Mouse (Mus musculus) spleen, postnatal 14 days (tissue): ENCODE measurements around the gene Vars.

Experiments used
- DNase-seq, 2 experiments: peaks; one replicate each; pipeline ENCODE4 v3.0.0; 2021 to 2022; ENCODE audit warnings: low spot score in 2 of 2

Gene Vars

DNA sequence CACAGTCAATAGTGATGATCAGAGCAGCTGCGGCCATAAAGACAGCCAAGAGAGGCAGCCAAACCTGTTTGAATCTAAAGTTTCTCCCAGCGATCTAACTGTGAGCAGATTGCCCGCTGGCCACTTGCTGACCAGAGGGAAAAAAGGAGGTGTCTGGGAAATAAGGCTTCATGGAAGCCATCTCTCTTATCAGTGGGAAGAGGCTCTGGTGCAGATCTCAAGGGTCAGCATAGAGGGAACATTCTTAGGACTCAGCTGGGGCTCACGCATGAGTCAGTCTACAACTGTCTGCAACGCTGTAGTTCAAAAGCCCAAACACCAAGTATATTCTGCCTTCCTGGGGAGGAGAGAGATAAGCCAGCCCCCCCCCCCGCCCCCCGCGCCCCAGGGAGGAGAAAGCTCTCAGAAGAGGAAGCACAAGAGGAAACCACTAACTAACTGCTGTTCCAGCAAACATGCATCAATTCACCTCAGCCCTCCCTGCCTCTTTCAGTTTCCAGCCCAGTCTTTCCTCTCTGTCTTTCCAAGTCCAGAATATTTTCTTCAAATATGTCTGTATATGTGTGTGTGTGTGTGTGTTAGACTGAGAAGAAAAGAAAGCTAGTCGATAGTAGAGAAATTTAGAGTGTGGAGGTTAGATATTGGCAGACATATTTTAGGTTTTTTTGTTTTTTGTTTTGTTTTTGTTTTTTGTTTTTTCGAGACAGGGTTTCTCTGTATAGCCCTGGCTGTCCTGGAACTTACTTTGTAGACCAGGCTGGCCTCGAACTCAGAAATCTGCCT lies 47.6 kb downstream of the Vars start:
- DNase-seq: no peak

DNA sequence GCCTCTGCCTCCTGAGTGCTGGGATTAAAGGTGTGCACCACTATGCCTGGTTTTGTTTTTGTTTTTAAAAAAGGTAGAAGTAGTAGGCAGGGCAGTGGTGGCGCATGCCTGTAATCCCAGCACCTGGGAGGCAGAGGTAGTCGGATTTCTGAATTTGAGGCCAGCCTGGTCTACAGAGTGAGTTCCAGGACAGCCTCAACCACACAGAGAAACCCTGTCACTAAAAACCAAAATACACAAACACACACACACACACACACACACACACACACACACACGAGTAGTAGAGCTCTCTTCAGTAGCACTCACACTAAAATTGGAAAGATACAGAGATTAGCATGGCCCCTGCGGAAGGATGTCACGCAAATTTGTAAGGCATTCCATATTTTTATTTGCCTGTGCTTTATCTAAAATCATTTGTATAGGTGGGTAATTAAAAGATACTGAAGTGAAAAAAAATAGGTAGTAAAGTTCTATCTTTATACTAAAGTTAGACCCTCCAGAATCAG lies 48.2 kb downstream of the Vars start:
- DNase-seq: no peak

DNA sequence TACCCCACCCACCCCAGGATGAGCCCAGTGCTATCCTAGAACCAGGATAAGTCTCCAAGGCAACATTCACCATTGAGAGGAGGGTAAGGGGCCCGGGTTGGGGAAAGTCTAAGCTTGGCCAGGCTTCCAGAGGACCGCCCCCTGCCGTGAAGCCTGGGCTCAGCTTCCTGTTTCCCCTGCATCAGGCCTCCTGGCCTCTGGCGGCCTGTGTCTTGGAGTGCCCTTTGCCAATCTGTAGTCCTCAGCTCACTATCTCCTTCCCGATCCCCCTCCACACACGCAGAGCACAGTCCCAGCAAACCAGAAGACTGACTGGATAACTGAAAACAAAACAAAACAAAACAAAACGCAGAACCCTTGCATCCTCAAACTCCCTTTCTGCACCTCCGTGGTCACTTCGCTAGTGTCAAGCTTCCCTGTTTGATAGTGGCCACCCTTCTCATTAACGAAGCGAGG lies 48.8 kb downstream of the Vars start, which contains the start of gene Clic1:
TSS of gene Clic1 (plus strand) at position 406 of the 456 bp plus-strand sequence.
- DNase-seq: peak in 1 of 2 experiments; percentile 38

DNA sequence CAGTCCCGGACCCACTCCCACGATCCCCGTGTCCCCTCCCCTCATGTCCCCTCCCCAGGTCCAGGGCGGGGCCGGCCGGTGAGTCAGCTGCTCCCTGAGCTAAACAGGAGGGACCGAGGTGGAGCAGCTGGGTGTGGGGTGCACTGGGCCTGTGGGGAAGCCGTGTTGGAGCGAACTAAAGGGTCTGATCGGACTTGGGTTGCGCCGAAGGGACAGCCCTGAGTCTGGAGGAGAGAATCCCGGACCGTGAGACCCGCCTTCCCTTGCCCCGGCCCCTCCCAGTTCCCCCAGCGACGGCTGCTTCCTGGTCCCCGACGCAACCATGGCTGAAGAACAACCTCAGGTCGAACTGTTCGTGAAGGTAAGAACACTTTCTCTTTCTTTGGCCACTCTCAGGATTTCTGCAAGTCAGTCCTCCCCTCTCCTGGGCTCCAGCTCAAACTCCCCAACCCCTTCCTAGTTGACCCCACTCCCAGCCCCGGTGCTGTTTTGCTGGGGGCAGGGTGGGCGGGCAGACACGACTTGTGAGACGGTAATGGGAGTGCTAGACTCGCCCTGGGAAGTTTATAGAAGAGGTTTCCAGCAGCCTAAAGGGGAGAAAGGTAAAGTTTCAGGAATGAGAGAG lies 49.5 kb downstream of the Vars start:
- DNase-seq: peak; percentile 65 to 66

DNA sequence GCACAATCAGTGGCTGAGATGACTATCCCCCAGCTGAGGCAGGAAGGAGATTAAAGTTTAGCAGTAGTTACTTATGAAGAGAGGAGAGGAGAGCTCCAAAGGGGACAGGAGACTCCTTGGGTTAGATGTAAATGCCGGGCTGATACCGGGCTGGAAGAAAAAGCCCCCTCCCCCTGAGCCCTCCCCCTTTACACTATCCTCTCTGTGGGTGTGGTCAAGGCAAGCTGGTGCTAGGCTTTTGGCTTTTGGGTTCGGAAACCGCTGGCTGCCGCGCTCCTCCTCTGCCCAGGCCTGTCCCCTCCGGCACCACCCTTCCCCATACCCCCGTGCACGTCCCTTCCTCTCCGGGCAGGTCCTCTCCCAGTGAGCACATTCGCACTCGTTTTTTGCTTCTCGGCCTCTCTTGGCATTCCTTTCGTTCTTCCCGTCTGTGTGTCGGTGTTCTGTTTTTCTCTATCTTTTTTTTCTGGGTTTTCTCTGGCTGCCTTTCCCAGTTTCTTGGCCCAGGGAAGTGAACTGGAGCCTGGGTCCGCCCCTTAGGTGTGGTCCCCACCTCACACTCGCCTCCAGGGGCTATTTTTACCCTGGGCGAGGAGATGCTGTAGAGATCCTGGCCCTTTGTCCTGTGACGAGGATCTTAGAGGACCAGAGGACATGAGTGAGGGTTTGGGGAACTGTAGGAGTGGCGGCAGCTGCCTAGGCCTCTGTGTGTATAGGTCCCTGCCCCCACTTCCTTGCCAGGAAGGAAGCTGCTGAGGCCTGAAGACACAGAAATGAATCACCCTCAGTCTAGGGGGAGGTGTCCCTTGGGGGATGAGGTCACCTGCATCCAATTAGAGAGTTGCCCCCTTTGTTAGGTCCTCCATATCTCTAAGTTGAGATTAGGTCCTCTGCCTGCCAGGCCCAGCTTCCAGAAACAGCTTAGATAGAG lies 50.6 kb downstream of the Vars start:
- peak; percentile 51 to 65 for DNase-seq

DNA sequence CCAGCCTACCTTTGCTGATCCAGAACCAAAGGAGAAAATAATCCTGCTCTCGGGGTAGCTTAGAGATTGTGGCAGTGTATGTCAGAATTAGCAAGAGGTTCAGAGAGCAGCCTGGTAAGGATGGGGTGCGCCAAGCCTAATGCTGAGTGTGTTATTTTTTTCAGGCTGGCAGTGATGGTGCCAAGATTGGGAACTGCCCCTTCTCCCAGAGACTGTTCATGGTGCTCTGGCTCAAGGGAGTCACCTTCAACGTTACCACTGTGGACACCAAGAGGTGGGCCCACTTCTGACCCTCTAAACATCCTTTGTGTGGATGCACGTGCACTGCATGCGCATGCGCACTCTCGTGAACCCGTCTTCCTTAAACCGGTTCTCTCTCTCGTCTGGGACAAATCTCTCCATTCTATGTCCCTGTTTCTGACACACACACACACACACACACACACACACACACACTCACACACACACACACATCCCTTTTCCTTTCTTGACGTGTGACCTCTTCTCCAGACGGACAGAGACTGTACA lies 51.5 kb downstream of the Vars start:
- no peak for DNase-seq

DNA sequence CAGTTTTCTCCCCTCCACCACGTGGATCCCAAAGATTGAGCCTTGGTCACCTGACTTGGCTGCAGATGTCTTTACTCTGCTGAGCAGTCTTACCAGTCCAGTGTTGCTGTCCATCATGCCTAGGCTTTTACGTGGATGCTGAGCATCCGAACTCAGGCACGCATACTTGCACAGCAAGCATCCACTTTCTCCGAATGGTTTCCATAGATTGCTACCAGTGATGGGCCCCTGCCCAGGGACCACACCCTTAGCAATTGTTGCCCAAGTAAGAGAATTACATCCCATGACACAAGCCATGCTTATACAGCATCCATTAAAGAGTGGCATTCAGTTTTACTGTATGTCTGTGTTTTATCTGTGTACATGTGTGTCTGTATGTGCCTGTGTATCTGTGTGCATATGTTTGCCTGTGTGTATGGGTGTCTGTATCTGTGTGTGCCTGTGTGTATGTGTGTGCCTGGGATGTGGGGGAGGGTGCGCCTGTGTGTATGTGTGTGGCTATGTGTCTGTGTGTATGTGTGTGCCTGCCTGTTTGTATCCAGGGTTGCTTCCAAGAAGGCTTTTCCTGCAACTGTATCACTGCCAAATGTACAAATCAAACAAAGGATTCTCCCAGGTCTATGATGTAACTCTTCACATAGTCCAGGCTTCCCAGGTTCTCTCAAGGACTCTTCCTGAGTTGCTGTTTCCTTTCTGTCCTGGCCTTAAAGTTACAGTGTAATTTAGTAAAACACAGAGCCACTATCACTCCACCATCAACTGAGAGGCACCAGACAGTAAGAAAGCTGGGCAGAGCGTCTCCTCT lies 55.1 kb downstream of the Vars start:
- no peak for DNase-seq

DNA sequence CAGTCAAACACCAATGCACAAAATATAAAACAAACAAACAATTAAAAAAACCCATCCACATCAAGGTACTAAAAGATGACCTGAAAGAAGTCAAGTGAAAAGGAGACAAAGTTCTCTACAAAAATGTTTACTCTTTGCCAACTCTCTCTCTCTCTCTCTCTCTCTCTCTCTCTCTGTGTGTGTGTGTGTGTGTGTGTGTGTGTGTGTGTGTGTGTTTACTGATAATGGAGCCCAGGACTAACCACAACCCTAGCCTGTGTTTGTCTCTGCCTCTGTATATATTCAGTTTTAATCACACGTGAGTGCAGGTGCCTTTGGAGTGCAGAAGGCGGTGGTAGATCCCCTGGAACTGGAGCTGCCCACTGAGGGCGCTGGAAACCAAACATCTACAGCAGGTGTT lies 56.3 kb downstream of the Vars start:
- DNase-seq: no peak

DNA sequence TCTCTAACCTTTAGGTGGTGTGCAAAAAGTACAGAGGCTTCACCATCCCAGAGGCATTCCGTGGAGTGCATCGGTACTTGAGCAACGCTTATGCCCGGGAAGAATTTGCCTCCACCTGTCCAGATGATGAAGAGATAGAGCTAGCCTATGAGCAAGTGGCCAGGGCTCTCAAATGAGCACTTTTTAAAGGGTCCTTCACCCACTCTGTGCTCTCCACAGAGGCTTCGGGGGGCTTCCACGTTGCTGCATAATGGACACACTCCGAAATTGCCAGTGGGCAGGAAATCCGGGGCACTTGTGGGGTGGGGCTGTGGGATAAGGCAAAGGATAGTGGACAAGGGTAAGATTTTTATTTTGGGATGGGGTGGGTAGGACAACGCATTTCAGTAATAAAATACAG lies 57.5 kb downstream of the Vars start:
- DNase-seq: no peak

DNA sequence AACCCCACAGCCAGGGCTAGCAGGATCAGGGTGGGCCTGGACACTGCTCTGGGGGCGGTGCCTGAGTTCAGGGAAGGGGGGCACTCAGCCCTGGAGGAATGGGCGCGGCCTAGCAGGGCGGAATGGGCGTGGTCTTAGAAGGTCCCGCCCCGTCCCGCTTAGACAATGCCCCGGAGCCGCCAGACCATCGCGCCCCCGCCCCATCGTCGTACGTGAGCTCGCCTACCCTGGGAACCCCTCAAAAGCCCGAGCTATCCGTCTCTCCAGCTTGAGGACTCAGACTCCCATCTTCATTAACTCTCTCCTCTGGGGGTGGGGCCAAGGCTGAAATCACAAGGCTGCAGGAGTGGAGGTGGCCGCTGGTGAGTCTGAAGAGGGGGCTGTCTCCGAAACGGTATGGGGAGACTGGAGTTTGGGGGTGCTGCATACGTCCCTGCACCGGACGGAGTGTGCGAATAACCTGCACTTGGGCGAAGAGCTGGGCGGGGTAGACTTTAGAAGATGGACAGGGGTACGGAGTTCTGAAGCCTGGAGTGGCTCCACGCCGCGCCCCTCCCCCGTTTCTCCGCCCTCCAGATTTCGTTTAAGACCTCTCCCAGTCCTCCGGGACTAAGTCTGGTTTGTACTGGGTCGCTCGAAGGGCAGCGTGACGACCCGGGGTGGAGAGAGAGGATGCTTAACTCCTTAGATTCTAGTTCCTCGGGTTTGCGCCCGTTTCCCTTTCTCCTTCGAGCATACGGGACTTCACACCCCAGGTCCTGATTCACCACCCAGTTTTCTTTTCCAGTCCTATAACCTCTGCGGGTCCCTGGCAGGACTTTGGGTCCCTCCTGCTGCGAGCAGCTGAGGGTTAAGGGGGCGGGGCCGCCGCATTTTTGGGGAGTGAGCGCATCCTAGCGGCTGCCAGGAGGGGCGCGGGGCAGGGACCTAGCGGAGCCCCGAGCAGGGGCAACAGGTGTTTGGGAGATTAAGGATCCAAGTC lies 58.4 kb downstream of the Vars start, which contains the start of gene Ddah2:
TSS of gene Ddah2 (plus strand) at position 125 of the 982 bp plus-strand sequence.
- DNase-seq: peak; percentile 75 to 86

DNA sequence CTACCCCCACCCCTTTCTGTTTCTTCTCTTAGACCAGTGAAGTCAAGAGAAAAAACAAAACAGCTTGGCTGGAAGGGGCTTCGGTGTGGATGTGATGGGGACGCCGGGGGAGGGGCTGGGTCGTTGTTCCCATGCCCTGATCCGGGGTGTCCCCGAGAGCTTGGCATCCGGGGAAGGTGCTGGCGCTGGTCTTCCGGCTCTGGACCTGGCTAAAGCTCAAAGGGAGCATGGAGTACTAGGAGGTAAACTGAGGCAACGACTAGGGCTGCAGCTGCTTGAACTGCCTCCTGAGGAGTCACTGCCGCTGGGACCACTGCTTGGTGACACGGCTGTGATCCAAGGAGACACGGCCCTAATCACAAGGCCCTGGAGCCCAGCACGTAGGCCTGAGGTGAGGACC lies 59.3 kb downstream of the Vars start:
- no peak for DNase-seq

DNA sequence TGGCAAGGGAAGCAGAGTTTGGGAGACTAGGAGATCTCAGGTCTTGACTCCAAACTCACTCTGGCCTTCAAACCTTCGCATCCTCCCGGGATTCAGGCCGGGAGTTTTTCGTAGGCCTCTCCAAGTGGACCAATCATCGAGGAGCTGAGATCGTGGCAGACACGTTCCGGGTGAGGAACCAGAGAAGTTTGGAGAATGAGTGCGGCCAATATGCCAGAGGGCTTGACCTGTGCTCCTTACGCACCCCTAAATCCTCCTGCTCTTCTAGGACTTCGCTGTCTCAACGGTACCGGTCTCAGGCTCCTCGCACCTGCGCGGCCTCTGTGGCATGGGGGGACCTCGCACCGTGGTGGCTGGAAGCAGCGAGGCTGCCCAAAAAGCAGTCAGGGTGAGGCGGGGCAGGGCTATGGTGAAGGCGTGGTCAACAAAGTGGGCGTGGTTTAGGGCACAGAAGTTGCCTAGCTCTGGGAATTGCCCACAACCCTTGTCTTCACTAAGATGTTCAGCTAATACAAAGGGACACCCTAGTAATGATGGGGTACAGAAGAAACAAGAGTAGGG lies 60.0 kb downstream of the Vars start:
- no peak for DNase-seq

DNA sequence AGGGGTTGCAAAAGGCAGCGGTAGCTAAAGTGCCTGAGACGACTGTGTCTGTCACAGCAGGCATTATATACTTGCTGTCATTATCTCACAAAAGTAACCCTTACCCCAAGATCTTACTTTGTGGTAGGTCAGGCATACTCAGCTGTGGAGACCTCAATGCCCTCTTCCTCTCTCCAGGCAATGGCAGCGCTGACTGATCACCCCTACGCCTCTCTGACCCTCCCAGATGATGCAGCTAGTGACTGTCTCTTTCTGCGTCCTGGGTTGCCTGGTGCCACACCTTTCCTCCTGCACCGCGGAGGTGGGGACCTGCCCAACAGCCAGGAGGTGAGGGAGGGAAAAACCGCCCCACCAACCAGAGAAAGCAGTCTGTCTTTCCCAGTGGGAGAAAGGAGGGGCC lies 60.5 kb downstream of the Vars start:
- no peak for DNase-seq

DNA sequence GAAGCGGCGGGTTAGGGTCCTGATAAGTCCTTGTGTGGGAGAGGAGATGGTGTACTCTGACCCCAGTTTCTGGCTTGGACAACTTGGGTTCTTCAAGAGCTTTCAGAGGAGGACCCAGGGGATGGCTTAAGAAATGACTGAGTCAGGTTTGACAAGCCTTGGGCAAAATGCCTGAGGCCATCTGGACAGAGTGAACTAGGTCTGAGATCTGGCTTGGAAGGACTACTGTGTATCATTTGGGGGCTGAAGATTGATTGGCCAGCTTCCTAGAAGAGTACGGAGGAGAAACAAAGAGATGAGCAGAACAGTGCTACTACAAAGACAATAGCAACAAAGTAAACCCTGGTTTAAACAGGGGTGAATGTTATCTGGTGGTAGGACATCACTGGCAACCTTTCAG lies 62.7 kb downstream of the Vars start:
- DNase-seq: no peak

DNA sequence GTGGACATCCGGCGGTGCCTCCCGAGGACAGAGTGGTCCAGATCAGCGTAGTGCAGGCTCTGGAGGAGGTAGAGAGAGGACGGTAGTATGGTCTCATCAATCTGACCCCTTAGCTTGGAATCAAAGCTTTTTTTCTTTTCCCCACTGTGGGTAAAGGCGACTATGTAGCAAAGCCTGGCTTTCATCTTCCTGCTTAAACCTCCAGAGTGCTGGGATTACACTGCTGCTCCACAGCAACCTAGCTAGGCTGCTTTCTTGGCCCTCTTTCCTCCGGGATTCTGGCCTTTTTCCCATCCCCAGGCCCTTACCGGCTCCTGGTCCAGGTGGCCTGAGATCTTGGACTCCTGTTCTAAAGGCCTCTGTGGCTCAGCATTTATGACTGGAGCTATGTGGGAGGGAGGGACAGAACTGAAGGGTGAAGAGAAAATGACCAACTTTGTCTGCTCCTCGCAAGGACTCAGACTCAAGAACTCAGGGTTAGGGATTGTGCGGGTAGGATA lies 63.6 kb downstream of the Vars start:
- DNase-seq: no peak

DNA sequence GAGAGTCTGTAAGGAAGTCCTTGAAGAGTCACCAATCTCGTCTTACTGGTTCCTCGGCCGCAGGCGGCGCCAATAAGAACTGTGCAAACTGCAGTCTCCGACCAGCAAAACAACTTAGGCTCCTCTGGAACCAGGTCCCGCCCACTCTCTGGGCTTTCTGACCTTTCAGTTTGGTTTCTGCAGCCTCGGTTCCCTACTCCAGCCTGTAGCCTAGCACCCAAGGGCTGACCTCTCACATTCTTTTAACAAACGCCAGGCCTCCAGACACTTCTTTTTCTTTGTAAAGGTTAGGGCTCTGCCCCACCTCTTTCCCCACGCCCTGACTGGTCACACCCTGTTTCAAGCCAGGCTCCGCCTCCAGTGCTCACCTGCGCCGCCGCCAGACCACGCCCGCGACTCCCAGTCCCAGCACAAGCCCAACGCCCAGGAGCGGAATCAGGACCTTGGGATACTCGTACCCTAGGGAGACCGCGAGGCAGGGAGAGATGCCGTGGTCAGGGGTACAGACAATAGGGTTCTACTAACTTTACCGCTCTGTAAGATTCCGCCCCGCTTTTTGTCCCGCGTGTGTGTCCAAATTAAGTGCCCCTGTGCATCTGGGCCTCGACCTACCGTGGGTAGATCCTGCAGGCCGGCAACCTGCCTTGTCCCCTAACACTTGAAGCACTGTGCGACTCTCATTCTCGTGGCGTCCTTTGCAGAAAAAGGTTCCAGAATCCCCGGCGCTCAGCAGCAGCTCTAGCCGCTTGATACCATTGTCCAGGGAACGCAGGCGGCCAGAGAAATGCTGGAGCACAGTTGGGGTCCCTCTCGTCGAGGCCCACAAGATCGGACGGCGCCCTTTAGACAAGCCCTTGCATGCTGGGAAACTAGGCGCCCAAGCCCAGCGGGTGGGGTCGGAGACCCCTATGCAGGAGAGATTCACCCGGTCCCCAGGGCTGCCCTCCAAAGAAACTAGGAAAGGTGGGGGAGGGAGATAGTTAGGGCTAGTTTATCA lies 64.5 kb downstream of the Vars start, which contains the start of gene Ly6g6c:
TSS of gene Ly6g6c (plus strand) at position 438 of the 997 bp plus-strand sequence.
- DNase-seq: no peak
